Mouse (Mus musculus) small intestine, adult 2 months (tissue): Measurements from ENCODE around the gene Rtl8c.

ENCODE experiments used
- CTCF ChIP-seq: fragments of 200-500 bp; IDR thresholded peaks from 2 replicates; pipeline ENCODE4 v1.5.1; 2012; ENCODE audit warnings: low read depth, mild to moderate bottlenecking, control low read depth, inconsistent platforms, low read length, moderate library complexity, mixed read lengths; ENCODE audit not compliant: insufficient replicate concordance, insufficient read length; ENCODE audit errors: extremely low read depth
- POLR2A ChIP-seq: fragments of 200-500 bp; IDR thresholded peaks from 2 replicates; pipeline ENCODE4 v1.6.1; 2012; ENCODE audit warnings: low read depth, mild to moderate bottlenecking, control low read depth, inconsistent platforms, low read length, moderate library complexity

- no peak for TF ChIP-seq CTCF
- TF ChIP-seq POLR2A: no peak
Observed at GRCm38 (mm10) chrX:53607242-53608121, at the start of gene Rtl8c.
